Mouse (Mus musculus) lung, embryonic 14.5 days (tissue): ENCODE results near the gene Msx3. TPM values are rescaled to one million over a fixed set of nuclear protein-coding genes. Genes with fewer than 3 reads are reported as not detected.

ENCODE experiments used
- ATAC-seq: fragments of 200-750 bp; cut with Nextera tagmentation; 2 replicates; pipeline ENCODE4 v1.8.0; 2017; ENCODE audit warnings: mild to moderate bottlenecking, moderate TSS enrichment, moderate library complexity; ENCODE audit not compliant: insufficient read depth
- DNase-seq: peaks from one replicate; pipeline ENCODE4 v3.0.0-alpha.2; 2015
- H3K27ac ChIP-seq: fragments of 300-500 bp; sonication (generic); 2 replicates; pipeline ENCODE4 v1.5.1; 2014; ENCODE audit warnings: low read depth, mild to moderate bottlenecking, moderate library complexity
- H3K27me3 ChIP-seq: fragments of 300-500 bp; sonication (generic); 2 replicates; pipeline ENCODE4 v1.6.1; 2014; ENCODE audit warnings: low read length, control low read depth; ENCODE audit not compliant: insufficient read depth
- H3K36me3 ChIP-seq: fragments of 300-500 bp; sonication (generic); 2 replicates; pipeline ENCODE4 v1.6.1; 2014; ENCODE audit warnings: control low read depth; ENCODE audit not compliant: insufficient read depth
- H3K4me1 ChIP-seq: fragments of 300-500 bp; sonication (generic); 2 replicates; pipeline ENCODE4 v1.6.1; 2014; ENCODE audit warnings: antibody characterized with exemption, control low read depth; ENCODE audit not compliant: insufficient read depth
- H3K4me2 ChIP-seq: fragments of 300-500 bp; sonication (generic); 2 replicates; pipeline ENCODE4 v1.6.1; 2014; ENCODE audit warnings: mild to moderate bottlenecking
- H3K4me3 ChIP-seq: fragments of 300-500 bp; sonication (generic); 2 replicates; pipeline ENCODE4 v1.5.1; 2014; ENCODE audit warnings: low read depth, low read length
- H3K9ac ChIP-seq: fragments of 300-500 bp; sonication (generic); 2 replicates; pipeline ENCODE4 v1.6.1; 2014
- H3K9me3 ChIP-seq: fragments of 300-500 bp; sonication (generic); 2 replicates; pipeline ENCODE4 v1.6.1; 2016; ENCODE audit warnings: low read depth, low read length, control low read depth
- CTCF ChIP-seq: IDR thresholded peaks from 2 replicates; pipeline ENCODE4 v1.5.1; 2016; ENCODE audit warnings: antibody characterized with exemption, low read depth
- WGBS: fragments of 180-500 bp; shearing (Covaris S2); extraction: QIAGEN DNeasy Blood & Tissue Kit; methylation state at CpG from one replicate; pipeline ENCODE4 v1.1.7; 2014; 5-methylcytosine and 5-hydroxymethylcytosine counted together
- polyA plus RNA-seq: library from polyadenylated mRNA; unstranded; fragments of >200 nt; fragmentation: Nextera tagmentation; extraction: Ambion mirVana; gene quantifications from 2 replicates; pipeline ENCODE4 v1.2.1, GENCODE M21; 2014

Msx3 gene
- polyA plus RNA-seq, 1 experiment from 2014 or later: not detected

- WGBS: 94% methylated on average over 9 of the region's 9 CpGs
- Histone ChIP-seq H3K4me1 (no peaks in the 10 kb centered on the region), H3K27ac (no peak overlapping the region), H3K9ac (no peak overlapping the region), H3K4me2 (no peak overlapping the region), H3K9me3 (no peaks in the 10 kb centered on the region), H3K36me3 (peaks cover 57% of the 10 kb centered on the region), H3K4me3 (no peak overlapping the region), H3K27me3 (no peaks in the 10 kb centered on the region)
- DNase-seq (no peak), ATAC-seq (no peak)
- TF ChIP-seq CTCF: no peak
Measured at GRCm38 (mm10) chr7:140007781-140008180, 41.1 kb downstream of the Msx3 start.

- no peak overlapping the region for H3K27ac ChIP-seq
- no peaks in the 10 kb centered on the region for H3K27me3 ChIP-seq
- ATAC-seq: no peak
- no peaks in the 10 kb centered on the region for H3K9me3 ChIP-seq
- H3K9ac ChIP-seq: no peak overlapping the region
- no peak for TF ChIP-seq CTCF
- H3K4me1 ChIP-seq: no peaks in the 10 kb centered on the region
- no peak for DNase-seq
- H3K36me3 ChIP-seq: peaks cover 61% of the 10 kb centered on the region
- no peak overlapping the region for H3K4me2 ChIP-seq
- no peak overlapping the region for H3K4me3 ChIP-seq
- WGBS: 90% methylated on average over 9 of the region's 9 CpGs
Measured at GRCm38 (mm10) chr7:140006861-140007611, 41.9 kb downstream of the Msx3 start.

- WGBS: 84% methylated on average over 8 of the region's 8 CpGs
- ATAC-seq (no peak), DNase-seq (no peak)
- Histone ChIP-seq H3K4me2 (no peak overlapping the region), H3K36me3 (peaks cover 75% of the 10 kb centered on the region), H3K27me3 (no peaks in the 10 kb centered on the region), H3K9ac (no peak overlapping the region), H3K27ac (no peak overlapping the region), H3K4me1 (no peaks in the 10 kb centered on the region), H3K4me3 (no peak overlapping the region), H3K9me3 (no peaks in the 10 kb centered on the region)
- no peak for TF ChIP-seq CTCF
Measured at GRCm38 (mm10) chr7:140004666-140005065, 44.2 kb downstream of the Msx3 start.

GRCm38 (mm10) chr7:140001086-140001740, 47.7 kb downstream of the Msx3 start:
- 84% methylated on average over 12 of the region's 12 CpGs for WGBS
- no peaks in the 10 kb centered on the region for H3K27me3 ChIP-seq
- ATAC-seq: no peak
- no peak for TF ChIP-seq CTCF
- no peaks in the 10 kb centered on the region for H3K4me1 ChIP-seq
- H3K4me2 ChIP-seq: no peak overlapping the region
- no peak overlapping the region for H3K4me3 ChIP-seq
- H3K27ac ChIP-seq: no peak overlapping the region
- H3K9me3 ChIP-seq: no peaks in the 10 kb centered on the region
- H3K9ac ChIP-seq: no peak overlapping the region
- H3K36me3 ChIP-seq: peaks cover 89% of the 10 kb centered on the region
- no peak for DNase-seq

GRCm38 (mm10) chr7:139998691-139999350, 50.1 kb downstream of the Msx3 start:
- Histone ChIP-seq H3K9ac (no peak overlapping the region), H3K4me3 (no peak overlapping the region), H3K4me1 (no peaks in the 10 kb centered on the region), H3K9me3 (no peaks in the 10 kb centered on the region), H3K27ac (no peak overlapping the region), H3K36me3 (peaks cover 75% of the 10 kb centered on the region), H3K4me2 (no peak overlapping the region), H3K27me3 (no peaks in the 10 kb centered on the region)
- whole genome bisulfite sequencing: 93% methylated on average over 13 of the region's 13 CpGs
- ATAC-seq (no peak), DNase-seq (no peak)
- no peak for TF ChIP-seq CTCF

Other genes with a start within 250 kb of the Msx3 start
- not detected in 2 replicates for gene Adgra1, start 214.9 kb downstream of the Msx3 start, polyA plus RNA-seq
- gene Kndc1, start 154.4 kb downstream of the Msx3 start, polyA plus RNA-seq: 0.45 and 0.53 TPM in 2 replicates
- 0.14 TPM in 1 of 2 replicates, not detected in the other for gene Utf1, start 105.3 kb downstream of the Msx3 start, polyA plus RNA-seq
- 0.30 and 0.37 TPM in 2 replicates for gene 6430531B16Rik, start 70.3 kb downstream of the Msx3 start, polyA plus RNA-seq
- 1.7 and 2.0 TPM in 2 replicates for gene Adam8, start 56.5 kb downstream of the Msx3 start, polyA plus RNA-seq
- gene Zfp511, start 12.7 kb downstream of the Msx3 start, polyA plus RNA-seq: 39.1 and 39.5 TPM in 2 replicates
- 63.0 and 65.8 TPM in 2 replicates for gene Tubgcp2, start 12.4 kb downstream of the Msx3 start, polyA plus RNA-seq
- 0.46 TPM in 1 of 2 replicates, not detected in the other for gene Caly, start 33.5 kb upstream of the Msx3 start, polyA plus RNA-seq
- 0.43 TPM in 1 of 2 replicates, not detected in the other for gene Prap1, start 44.3 kb upstream of the Msx3 start, polyA plus RNA-seq
- gene Fuom, start 53.4 kb upstream of the Msx3 start, polyA plus RNA-seq: 10.5 and 16.5 TPM in 2 replicates
- gene Paox, start 66.7 kb upstream of the Msx3 start, polyA plus RNA-seq: 21.3 and 24.8 TPM in 2 replicates
- gene Echs1, start 67.4 kb upstream of the Msx3 start, polyA plus RNA-seq: 148 and 164 TPM in 2 replicates
- 24.8 and 28.4 TPM in 2 replicates for gene Mtg1, start 88.5 kb upstream of the Msx3 start, polyA plus RNA-seq
- gene Sprn, start 105.8 kb upstream of the Msx3 start, polyA plus RNA-seq: 0.12 and 0.20 TPM in 2 replicates
- not detected in 2 replicates for gene Olfr522, start 115.7 kb upstream of the Msx3 start, polyA plus RNA-seq
- not detected in 2 replicates for gene Olfr523, start 124.1 kb upstream of the Msx3 start, polyA plus RNA-seq
- gene Olfr524, start 156.9 kb upstream of the Msx3 start, polyA plus RNA-seq: not detected in 2 replicates
- gene Cd163l1, start 169.2 kb upstream of the Msx3 start, polyA plus RNA-seq: not detected in 2 replicates
- gene 5830411N06Rik, start 198.2 kb upstream of the Msx3 start, polyA plus RNA-seq: not detected in 2 replicates